ENCODE assay signal across 9 mouse cellular contexts in genomic region chr13:100659864-100660456, GRCm38 (mm10). TPM values are rescaled to one million over a fixed set of nuclear protein-coding genes. Genes with fewer than 3 reads are reported as not detected.
DNase-seq lines count a peak whose midpoint lies in the region; ATAC-seq and TF ChIP-seq lines count a peak whose summit lies in the region.
"Had no signal": no experiment of that assay in that cellular context is flagged by ENCODE, and none has a peak within 500 bp of the region (broad histone marks: within the 10 kb centered on the region; RNA-seq: fewer than 3 reads in every experiment).

No protein-coding gene starts in this region.

- TF ChIP-seq CTCF in thymus, adult 2 months (IDR thresholded peaks at IDR 0.05; ENCODE audit: borderline replicate concordance, control insufficient read depth, extremely low read depth, insufficient read depth, low read length, poor library complexity), result no peak

- peak; percentile 55; the same call in 1 of the 2 replicates for ATAC-seq in forebrain, embryonic 11.5 days (replicated peaks; ENCODE audit: low FRiP score)
- ATAC-seq in intestine, embryonic 14.5 days (replicated peaks; ENCODE audit: low FRiP score, low TSS enrichment, low read depth), result no peak; the same call in 1 of the 2 replicates
- ATAC-seq in limb, embryonic 14.5 days (ENCODE audit: low FRiP score, low read depth), result no peak
- 0 out of 2 replicates have a peak, but pooled peaks have one; percentile 54 for ATAC-seq in midbrain, embryonic 16.5 days

- peak; percentile 52 for DNase-seq in thymus, adult 2 months
- DNase-seq in thymus, adult 18-20 months, result no peak
- DNase-seq in c-Kit-positive CD71-negative TER-119-negative erythroid progenitor cells, embryonic 14.5 days (ENCODE audit: low read depth), result peak; percentile 68
- DNase-seq in forebrain, embryonic 11.5 days (ENCODE audit: low spot score), result peak; percentile 80
- DNase-seq in intestine, embryonic 14.5 days (ENCODE audit: low spot score), result peak; percentile 71
- peak; percentile 73 for DNase-seq in limb, embryonic 14.5 days (ENCODE audit: low spot score)
- DNase-seq in splenic B cell, adult 2 months (ENCODE audit: low read depth, low spot score), result peak; percentile 85

- 37% methylated on average over 4 of the region's 4 CpGs for WGBS in thymus, adult 2 months
- WGBS in forebrain, embryonic 11.5 days, result 51% methylated on average over 4 of the region's 4 CpGs
- WGBS in intestine, embryonic 14.5 days, result 37% methylated on average over 4 of the region's 4 CpGs
- 34% methylated on average over 4 of the region's 4 CpGs for WGBS in limb, embryonic 14.5 days
- WGBS in midbrain, embryonic 16.5 days, result 54% methylated on average over 4 of the region's 4 CpGs

- peaks cover 4% of the 10 kb centered on the region; the same call in 1 of the 2 replicates for H3K36me3 ChIP-seq in thymus, adult 2 months (ENCODE audit: control insufficient read depth, insufficient read depth, low read length)
- H3K36me3 ChIP-seq in forebrain, embryonic 11.5 days (ENCODE audit: control insufficient read depth, insufficient read depth, low read length), result no peaks in the 10 kb centered on the region
- H3K36me3 ChIP-seq in intestine, embryonic 14.5 days (ENCODE audit: control insufficient read depth, insufficient read depth, low read length), result peaks cover 16% of the 10 kb centered on the region
- peaks cover 20% of the 10 kb centered on the region for H3K36me3 ChIP-seq in limb, embryonic 14.5 days (ENCODE audit: control insufficient read depth, insufficient read depth, low read length)
- H3K36me3 ChIP-seq in midbrain, embryonic 16.5 days (ENCODE audit: control insufficient read depth, insufficient read depth, low read length), result 0 out of 2 replicates have a peak, but pooled peaks cover 3% of the 10 kb centered on the region
- H3K36me3 ChIP-seq in splenic B cell, adult 2 months (ENCODE audit: control insufficient read depth, insufficient read depth, low read length, poor library complexity, severe bottlenecking), result no peaks in the 10 kb centered on the region

- no peaks in the 10 kb centered on the region for H3K27me3 ChIP-seq in thymus, adult 2 months (ENCODE audit: control insufficient read depth, insufficient read depth, low read length)
- no peaks in the 10 kb centered on the region for H3K27me3 ChIP-seq in forebrain, embryonic 11.5 days (ENCODE audit: control insufficient read depth, insufficient read depth, low read length)
- no peaks in the 10 kb centered on the region for H3K27me3 ChIP-seq in intestine, embryonic 14.5 days (replicated peaks; ENCODE audit: control insufficient read depth, insufficient read depth, low read length)
- no peaks in the 10 kb centered on the region for H3K27me3 ChIP-seq in limb, embryonic 14.5 days (ENCODE audit: control insufficient read depth, insufficient read depth, low read length)
- H3K27me3 ChIP-seq in midbrain, embryonic 16.5 days (ENCODE audit: control insufficient read depth, insufficient read depth, low read depth, low read length), result no peaks in the 10 kb centered on the region
- no peaks in the 10 kb centered on the region for H3K27me3 ChIP-seq in splenic B cell, adult 2 months (ENCODE audit: control insufficient read depth, insufficient read depth, low read length, poor library complexity, severe bottlenecking)

- no peaks in the 10 kb centered on the region for H3K4me1 ChIP-seq in thymus, adult 2 months (replicated peaks; ENCODE audit: control insufficient read depth, insufficient read depth, low read length)
- no peaks in the 10 kb centered on the region for H3K4me1 ChIP-seq in forebrain, embryonic 11.5 days (replicated peaks; ENCODE audit: control insufficient read depth, insufficient read depth, low read length)
- no peaks in the 10 kb centered on the region for H3K4me1 ChIP-seq in intestine, embryonic 14.5 days (replicated peaks; ENCODE audit: control insufficient read depth, insufficient read depth, low read length)
- H3K4me1 ChIP-seq in limb, embryonic 14.5 days (ENCODE audit: control insufficient read depth, insufficient read depth, low read length), result no peaks in the 10 kb centered on the region
- no peaks in the 10 kb centered on the region for H3K4me1 ChIP-seq in midbrain, embryonic 16.5 days (ENCODE audit: control insufficient read depth, insufficient read depth, low read length)

- H3K9ac ChIP-seq in forebrain, embryonic 11.5 days (ENCODE audit: low read length), result no peak overlapping the region
- H3K9ac ChIP-seq in intestine, embryonic 14.5 days (ENCODE audit: low read length), result no peak overlapping the region
- H3K9ac ChIP-seq in limb, embryonic 14.5 days (ENCODE audit: low read depth, low read length, severe bottlenecking), result no peak overlapping the region
- H3K9ac ChIP-seq in midbrain, embryonic 16.5 days (ENCODE audit: low read depth, low read length), result no peak overlapping the region

- H3K9me3 ChIP-seq in forebrain, embryonic 11.5 days (ENCODE audit: control insufficient read depth, low read length), result no peaks in the 10 kb centered on the region
- no peaks in the 10 kb centered on the region for H3K9me3 ChIP-seq in intestine, embryonic 14.5 days (ENCODE audit: control insufficient read depth, low read length)
- H3K9me3 ChIP-seq in limb, embryonic 14.5 days (ENCODE audit: control insufficient read depth, low read length), result no peaks in the 10 kb centered on the region
- no peaks in the 10 kb centered on the region for H3K9me3 ChIP-seq in midbrain, embryonic 16.5 days (replicated peaks; ENCODE audit: control insufficient read depth, low read length, poor library complexity, severe bottlenecking)

- no peak for TF ChIP-seq POLR2A in thymus, adult 2 months (IDR thresholded peaks at IDR 0.05; ENCODE audit: control insufficient read depth, extremely low read depth, insufficient read depth, low read length, poor library complexity)
- no peak for TF ChIP-seq POLR2A in limb, embryonic 14.5 days (IDR thresholded peaks at IDR 0.05; ENCODE audit: borderline replicate concordance, extremely low read depth, insufficient read depth, insufficient read length)

- no peak overlapping the region for H3K4me3 ChIP-seq in thymus, adult 2 months (ENCODE audit: control insufficient read depth, insufficient read depth, low read length)
- H3K4me3 ChIP-seq in forebrain, embryonic 11.5 days (ENCODE audit: low read depth, low read length), result no peak overlapping the region
- no peak overlapping the region for H3K4me3 ChIP-seq in intestine, embryonic 14.5 days (ENCODE audit: low read depth, low read length)
- H3K4me3 ChIP-seq in limb, embryonic 14.5 days (replicated peaks; ENCODE audit: low read length), result no peak overlapping the region
- no peak overlapping the region for H3K4me3 ChIP-seq in midbrain, embryonic 16.5 days (ENCODE audit: low read depth, low read length)
- H3K4me3 ChIP-seq: erythroblast, embryonic 14.5 days had no signal

- no peak overlapping the region for H3K27ac ChIP-seq in thymus, adult 2 months (ENCODE audit: control insufficient read depth, insufficient read depth, low read length)
- no peak overlapping the region for H3K27ac ChIP-seq in forebrain, embryonic 11.5 days (ENCODE audit: low read depth, low read length)
- H3K27ac ChIP-seq in intestine, embryonic 14.5 days (ENCODE audit: low read depth), result no peak overlapping the region
- H3K27ac ChIP-seq in limb, embryonic 14.5 days (replicated peaks; ENCODE audit: low read depth, low read length), result no peak overlapping the region
- H3K27ac ChIP-seq in midbrain, embryonic 16.5 days (ENCODE audit: low read length), result no peak overlapping the region

- H3K4me2 ChIP-seq in forebrain, embryonic 11.5 days (ENCODE audit: low read depth, low read length, severe bottlenecking), result no peak overlapping the region
- H3K4me2 ChIP-seq in intestine, embryonic 14.5 days (ENCODE audit: low read length), result no peak overlapping the region
- H3K4me2 ChIP-seq in limb, embryonic 14.5 days (replicated peaks; ENCODE audit: low read depth, low read length, severe bottlenecking), result no peak overlapping the region
- no peak overlapping the region for H3K4me2 ChIP-seq in midbrain, embryonic 16.5 days (ENCODE audit: low read length)

RNA-seq across cellular contexts. Expression of gene Taf9, which starts 8.6 kb away (rescaled TPM):
- 13.5 and 16.5 TPM in 2 replicates for polyA plus RNA-seq in thymus, adult 2 months (2012; rRNA removed)
- 22.4 and 22.6 TPM in 2 replicates for polyA plus RNA-seq in forebrain, embryonic 11.5 days (2014; fragmentation: Nextera tagmentation; extraction: Ambion mirVana)
- polyA plus RNA-seq in intestine, embryonic 14.5 days (2014; fragmentation: Nextera tagmentation; extraction: Ambion mirVana), result 9.6 and 14.2 TPM in 2 replicates
- polyA plus RNA-seq in limb, embryonic 14.5 days (2012; rRNA removed), result 15.4 and 16.2 TPM in 2 replicates
- polyA plus RNA-seq in limb, embryonic 14.5 days (2014; fragmentation: Nextera tagmentation; extraction: Ambion mirVana), result 13.7 and 16.2 TPM in 2 replicates
- 30.4 and 36.6 TPM in 2 replicates for polyA plus RNA-seq in midbrain, embryonic 16.5 days (2015; fragmentation: Nextera tagmentation; extraction: Ambion mirVana)

RNA-seq across cellular contexts. Expression of gene Rad17, which starts 9.1 kb away (rescaled TPM):
- polyA plus RNA-seq in thymus, adult 2 months (2012; rRNA removed), result 5.6 and 6.3 TPM in 2 replicates
- 24.9 and 26.4 TPM in 2 replicates for polyA plus RNA-seq in forebrain, embryonic 11.5 days (2014; fragmentation: Nextera tagmentation; extraction: Ambion mirVana)
- polyA plus RNA-seq in intestine, embryonic 14.5 days (2014; fragmentation: Nextera tagmentation; extraction: Ambion mirVana), result 20.3 TPM in 2 replicates
- polyA plus RNA-seq in limb, embryonic 14.5 days (2012; rRNA removed), result 15.0 and 17.5 TPM in 2 replicates
- 21.5 and 21.8 TPM in 2 replicates for polyA plus RNA-seq in limb, embryonic 14.5 days (2014; fragmentation: Nextera tagmentation; extraction: Ambion mirVana)
- 18.0 and 18.4 TPM in 2 replicates for polyA plus RNA-seq in midbrain, embryonic 16.5 days (2015; fragmentation: Nextera tagmentation; extraction: Ambion mirVana)

RNA-seq across cellular contexts. Expression of gene Ak6, which starts 9.2 kb away (rescaled TPM):
- polyA plus RNA-seq in thymus, adult 2 months (2012; rRNA removed), result 57.9 and 66.2 TPM in 2 replicates
- polyA plus RNA-seq in forebrain, embryonic 11.5 days (2014; fragmentation: Nextera tagmentation; extraction: Ambion mirVana), result 344 and 354 TPM in 2 replicates
- polyA plus RNA-seq in intestine, embryonic 14.5 days (2014; fragmentation: Nextera tagmentation; extraction: Ambion mirVana), result 287 TPM in 2 replicates
- 153 and 187 TPM in 2 replicates for polyA plus RNA-seq in limb, embryonic 14.5 days (2012; rRNA removed)
- polyA plus RNA-seq in limb, embryonic 14.5 days (2014; fragmentation: Nextera tagmentation; extraction: Ambion mirVana), result 262 and 274 TPM in 2 replicates
- polyA plus RNA-seq in midbrain, embryonic 16.5 days (2015; fragmentation: Nextera tagmentation; extraction: Ambion mirVana), result 307 and 315 TPM in 2 replicates

RNA-seq across cellular contexts. Expression of gene Ccdc125, which starts 9.6 kb away (rescaled TPM):
- 2.3 and 2.4 TPM in 2 replicates for polyA plus RNA-seq in thymus, adult 2 months (2012; rRNA removed)
- 2.6 and 2.9 TPM in 2 replicates for polyA plus RNA-seq in forebrain, embryonic 11.5 days (2014; fragmentation: Nextera tagmentation; extraction: Ambion mirVana)
- polyA plus RNA-seq in intestine, embryonic 14.5 days (2014; fragmentation: Nextera tagmentation; extraction: Ambion mirVana), result 9.3 and 10.1 TPM in 2 replicates
- polyA plus RNA-seq in limb, embryonic 14.5 days (2012; rRNA removed), result 1.9 and 3.3 TPM in 2 replicates
- 2.9 and 3.4 TPM in 2 replicates for polyA plus RNA-seq in limb, embryonic 14.5 days (2014; fragmentation: Nextera tagmentation; extraction: Ambion mirVana)
- polyA plus RNA-seq in midbrain, embryonic 16.5 days (2015; fragmentation: Nextera tagmentation; extraction: Ambion mirVana), result 1.6 TPM in 2 replicates
- polyA plus RNA-seq: erythroblast, embryonic 14.5 days had no signal

RNA-seq across cellular contexts. Expression of gene Marveld2, which starts 43.2 kb away (rescaled TPM):
- polyA plus RNA-seq in thymus, adult 2 months (2012; rRNA removed), result 2.0 and 2.2 TPM in 2 replicates
- polyA plus RNA-seq in forebrain, embryonic 11.5 days (2014; fragmentation: Nextera tagmentation; extraction: Ambion mirVana), result 2.7 and 4.1 TPM in 2 replicates
- 24.0 and 25.6 TPM in 2 replicates for polyA plus RNA-seq in intestine, embryonic 14.5 days (2014; fragmentation: Nextera tagmentation; extraction: Ambion mirVana)
- polyA plus RNA-seq in limb, embryonic 14.5 days (2012; rRNA removed), result 3.6 and 3.9 TPM in 2 replicates
- 5.8 and 6.8 TPM in 2 replicates for polyA plus RNA-seq in limb, embryonic 14.5 days (2014; fragmentation: Nextera tagmentation; extraction: Ambion mirVana)
- polyA plus RNA-seq in midbrain, embryonic 16.5 days (2015; fragmentation: Nextera tagmentation; extraction: Ambion mirVana), result 2.7 and 3.3 TPM in 2 replicates
- polyA plus RNA-seq: erythroblast, embryonic 14.5 days had no signal

Comparison
In these comparisons a context has a peak if more than half of its experiments do, and no peak if none do; other contexts are left out.
1. DNase-seq: peak in thymus, adult 2 months (single experiment), c-Kit-positive CD71-negative TER-119-negative erythroid progenitor cells, embryonic 14.5 days (single experiment), forebrain, embryonic 11.5 days (single experiment), intestine, embryonic 14.5 days (single experiment), limb, embryonic 14.5 days (single experiment) and splenic B cell, adult 2 months (single experiment); none in thymus, adult 18-20 months (0 of 2).
2. ATAC-seq: peak in forebrain, embryonic 11.5 days (single experiment) and midbrain, embryonic 16.5 days (single experiment); none in intestine, embryonic 14.5 days (single experiment) and limb, embryonic 14.5 days (single experiment).